Mouse (Mus musculus) intestine, embryonic 15.5 days (tissue): ENCODE measurements around the gene Olr1. TPM values are rescaled to one million over a fixed set of nuclear protein-coding genes. Genes with fewer than 3 reads are reported as not detected.
"Not testable (repeated sequence)": the region's sequence is repeated elsewhere in the genome, so short reads cannot be mapped to it uniquely, and the experiment has no call there.

Experiments used
- ATAC-seq: fragments of 200-750 bp; cut with Nextera tagmentation; 2 replicates; pipeline ENCODE4 v1.8.0; 2017; ENCODE audit warnings: moderate TSS enrichment, moderate library complexity
- H3K27ac ChIP-seq: fragments of 300-500 bp; sonication (generic); 2 replicates; pipeline ENCODE4 v1.5.1; 2015; ENCODE audit warnings: mild to moderate bottlenecking, inconsistent platforms
- H3K27me3 ChIP-seq: fragments of 300-500 bp; sonication (generic); replicated peaks from 2 replicates; pipeline ENCODE4 v1.6.1; 2015; ENCODE audit warnings: inconsistent platforms
- H3K36me3 ChIP-seq: fragments of 300-500 bp; sonication (generic); 2 replicates; pipeline ENCODE4 v1.6.1; 2015; ENCODE audit warnings: inconsistent platforms
- H3K4me1 ChIP-seq: fragments of 300-500 bp; sonication (generic); replicated peaks from 2 replicates; pipeline ENCODE4 v1.6.1; 2015; ENCODE audit warnings: inconsistent platforms
- H3K4me2 ChIP-seq: fragments of 300-500 bp; sonication (generic); replicated peaks from 2 replicates; pipeline ENCODE4 v1.6.1; 2015; ENCODE audit warnings: mild to moderate bottlenecking, inconsistent platforms
- H3K4me3 ChIP-seq: fragments of 300-500 bp; sonication (generic); replicated peaks from 2 replicates; pipeline ENCODE4 v1.5.1; 2015; ENCODE audit warnings: inconsistent platforms
- H3K9ac ChIP-seq: fragments of 300-500 bp; sonication (generic); 2 replicates; pipeline ENCODE4 v1.6.1; 2015; ENCODE audit warnings: inconsistent platforms
- H3K9me3 ChIP-seq: fragments of 300-500 bp; sonication (generic); 2 replicates; pipeline ENCODE4 v1.6.1; 2016; ENCODE audit warnings: inconsistent platforms
- WGBS: fragments of 180-500 bp; shearing (Covaris S2); methylation state at CpG from one replicate; pipeline ENCODE4 v1.1.7; 2015; 5-methylcytosine and 5-hydroxymethylcytosine counted together
- polyA plus RNA-seq: library from polyadenylated mRNA; unstranded; fragments of >200 nt; fragmentation: Nextera tagmentation; extraction: Ambion mirVana; gene quantifications from 2 replicates; pipeline ENCODE4 v1.2.1, GENCODE M21; 2015

Gene Olr1
- polyA plus RNA-seq, 1 experiment from 2014 or later, result 0.04 TPM

DNA sequence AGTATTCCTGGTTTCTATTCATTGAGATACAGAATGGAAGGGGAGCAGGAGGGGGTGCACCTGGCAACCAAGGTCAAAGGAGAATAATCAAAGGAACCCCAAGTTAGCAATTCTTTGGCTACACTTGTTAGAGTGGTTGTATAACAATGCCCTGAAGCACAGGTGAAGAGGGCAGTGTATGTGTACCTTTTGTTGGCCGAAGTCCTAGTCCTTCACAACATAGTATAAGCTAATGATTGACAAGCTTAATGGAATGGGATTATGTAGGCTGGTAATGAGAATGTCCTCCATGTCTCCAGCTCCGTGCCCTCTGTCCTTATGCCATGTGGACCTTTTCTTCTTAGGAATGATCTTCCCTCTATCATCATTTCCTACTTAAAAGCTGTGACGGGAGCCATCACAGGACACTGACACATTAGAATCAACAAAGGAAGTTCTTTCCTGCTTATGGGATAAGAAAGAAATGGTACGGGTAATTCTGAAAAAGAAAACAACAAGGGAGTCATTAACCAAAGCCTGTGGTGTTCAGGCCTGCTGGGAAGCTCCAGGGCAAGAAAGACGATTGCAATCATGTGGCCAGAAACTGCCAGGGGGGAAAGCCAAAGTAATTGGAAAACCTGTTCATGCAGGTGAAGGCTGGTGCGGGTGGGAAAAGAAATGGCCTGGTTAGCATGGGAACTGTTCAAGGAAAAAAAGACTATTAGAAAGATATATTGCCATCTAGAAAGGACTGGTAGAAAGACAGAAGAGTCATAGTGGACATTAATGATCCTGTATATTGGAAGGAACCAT, 3.4 kb upstream of the Olr1 start:
- WGBS, result 65% methylated on average over 6 of the region's 6 CpGs
- H3K27ac ChIP-seq, result no peak overlapping the region
- no peak overlapping the region for H3K4me2 ChIP-seq
- no peaks in the 10 kb centered on the region for H3K36me3 ChIP-seq
- no peaks in the 10 kb centered on the region for H3K27me3 ChIP-seq
- peaks cover 5% of the 10 kb centered on the region for H3K4me1 ChIP-seq
- H3K9me3 ChIP-seq, result no peaks in the 10 kb centered on the region
- peak; percentile 41; the same call in 1 of the 2 replicates for ATAC-seq
- no peak overlapping the region for H3K4me3 ChIP-seq
- H3K9ac ChIP-seq, result no peak overlapping the region

DNA sequence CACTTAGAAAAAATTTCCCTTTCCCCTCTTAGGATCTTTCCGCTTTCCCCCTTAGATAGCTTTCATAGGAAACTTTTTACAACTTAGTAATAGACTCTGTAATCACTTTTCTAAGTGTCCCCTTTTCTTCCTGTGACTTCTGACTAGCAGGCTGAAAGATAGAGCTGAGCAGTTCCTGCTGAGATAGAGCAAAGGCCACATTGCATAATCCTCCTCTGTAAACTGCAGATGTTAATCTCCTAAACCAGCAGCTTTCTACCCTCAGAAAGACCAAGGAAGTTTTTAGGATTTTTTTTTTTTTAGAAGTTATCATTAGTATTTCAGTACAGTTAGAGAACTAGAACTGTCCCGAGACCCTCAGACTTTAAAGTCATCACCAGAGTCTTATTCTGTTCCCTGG, 3.5 kb downstream of the Olr1 start:
- Histone ChIP-seq H3K27me3 (no peaks in the 10 kb centered on the region), H3K27ac (no peak overlapping the region), H3K36me3 (no peaks in the 10 kb centered on the region), H3K4me1 (no peaks in the 10 kb centered on the region), H3K9ac (no peak overlapping the region), H3K4me2 (no peak overlapping the region), H3K4me3 (no peak overlapping the region), H3K9me3 (no peaks in the 10 kb centered on the region)
- 77% methylated on average over 2 of the region's 2 CpGs for whole genome bisulfite sequencing
- no peak for ATAC-seq

DNA sequence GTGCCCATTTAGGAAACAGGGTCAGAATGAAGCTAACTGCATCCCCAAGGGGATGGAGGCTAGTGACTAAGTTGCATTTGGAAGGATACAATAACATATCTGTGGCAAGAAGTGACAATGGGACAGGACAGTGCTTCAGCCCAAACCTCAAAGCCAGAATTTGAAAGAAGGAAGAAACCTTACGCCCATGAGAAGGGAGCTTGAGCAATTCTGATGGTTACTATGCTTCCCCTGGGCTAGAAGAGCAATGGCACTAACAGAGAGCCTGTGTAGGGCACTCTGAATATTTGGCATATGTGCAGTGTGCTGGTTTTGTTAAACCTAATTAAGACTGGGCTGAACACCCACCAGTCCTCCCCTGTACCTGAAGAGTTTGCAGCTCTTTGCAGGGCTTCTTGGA, 7.4 kb downstream of the Olr1 start:
- not testable (repeated sequence) for H3K4me3 ChIP-seq, H3K4me1 ChIP-seq, ATAC-seq, H3K9me3 ChIP-seq, H3K27ac ChIP-seq, H3K9ac ChIP-seq, H3K4me2 ChIP-seq, H3K27me3 ChIP-seq, H3K36me3 ChIP-seq
- WGBS, result 95% methylated on average over 1 of the region's 1 CpGs

DNA sequence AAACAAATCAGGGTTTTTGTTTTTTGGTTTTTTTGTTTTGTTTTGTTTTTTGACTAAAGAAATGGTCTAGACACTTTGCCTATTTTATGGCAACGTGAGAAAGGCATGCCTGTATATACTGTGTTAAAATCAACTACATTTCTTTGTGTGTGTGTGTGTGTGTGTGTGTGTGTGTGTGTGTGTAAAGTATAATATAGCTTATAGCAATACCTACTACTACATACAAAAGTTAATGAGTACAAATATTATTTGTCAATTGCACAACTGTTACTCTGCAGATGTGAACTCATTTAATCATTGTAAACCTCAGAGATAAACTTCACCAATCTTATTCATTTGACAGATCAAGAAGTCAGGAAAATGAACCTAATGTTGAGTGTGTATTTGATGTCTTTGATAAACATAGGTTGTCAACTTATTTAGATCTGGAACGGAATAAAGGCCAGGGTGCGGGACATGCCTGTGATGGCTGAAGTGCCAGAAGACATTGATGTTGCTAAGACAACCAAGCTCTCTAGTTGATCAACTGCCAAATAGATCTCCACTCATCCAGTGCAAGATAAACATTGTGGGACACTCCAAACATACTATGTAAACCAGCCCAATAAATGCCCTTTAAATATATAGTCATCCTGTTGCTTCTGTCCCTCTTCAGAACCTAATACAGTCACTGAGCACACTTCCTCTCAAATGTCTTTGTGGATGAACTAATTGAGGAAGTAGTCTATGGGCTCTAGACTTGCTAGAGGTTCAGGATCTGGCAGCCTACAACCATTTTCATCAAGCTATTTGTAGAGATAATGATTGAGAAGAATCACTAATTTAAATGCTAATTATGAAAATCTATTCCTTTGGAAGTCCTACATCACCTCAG, 9.4 kb downstream of the Olr1 start:
- no peaks in the 10 kb centered on the region for H3K9me3 ChIP-seq
- WGBS, result 81% methylated on average over 3 of the region's 3 CpGs
- ATAC-seq, result no peak
- no peak overlapping the region for H3K4me3 ChIP-seq
- no peak overlapping the region for H3K4me2 ChIP-seq
- no peaks in the 10 kb centered on the region for H3K27me3 ChIP-seq
- no peak overlapping the region for H3K9ac ChIP-seq
- no peaks in the 10 kb centered on the region for H3K4me1 ChIP-seq
- no peaks in the 10 kb centered on the region for H3K36me3 ChIP-seq
- H3K27ac ChIP-seq, result no peak overlapping the region

DNA sequence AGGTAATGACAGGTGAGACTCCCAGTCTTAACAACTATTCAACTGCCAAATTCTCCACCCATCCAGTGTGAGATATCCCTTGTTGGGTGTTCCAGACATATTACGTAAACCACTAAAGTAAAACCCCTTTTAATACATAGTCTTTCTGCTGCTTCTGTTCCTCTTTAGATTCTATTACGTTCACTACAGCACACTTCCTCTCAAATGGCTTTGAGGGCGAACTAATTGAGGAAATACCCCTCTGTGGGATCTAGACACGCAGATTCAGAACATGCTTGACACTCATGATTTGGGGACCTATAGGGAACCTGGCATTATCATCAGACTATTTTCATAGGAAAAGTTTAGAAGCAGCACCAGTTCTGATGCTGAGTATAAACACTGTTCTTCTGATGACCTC, 12.0 kb downstream of the Olr1 start:
- ATAC-seq, result no peak
- no peak overlapping the region for H3K4me3 ChIP-seq
- no peak overlapping the region for H3K9ac ChIP-seq
- 80% methylated on average over 4 of the region's 4 CpGs for WGBS
- H3K4me1 ChIP-seq, result no peaks in the 10 kb centered on the region
- no peaks in the 10 kb centered on the region for H3K9me3 ChIP-seq
- no peak overlapping the region for H3K27ac ChIP-seq
- no peaks in the 10 kb centered on the region for H3K27me3 ChIP-seq
- no peaks in the 10 kb centered on the region for H3K36me3 ChIP-seq
- H3K4me2 ChIP-seq, result no peak overlapping the region

DNA sequence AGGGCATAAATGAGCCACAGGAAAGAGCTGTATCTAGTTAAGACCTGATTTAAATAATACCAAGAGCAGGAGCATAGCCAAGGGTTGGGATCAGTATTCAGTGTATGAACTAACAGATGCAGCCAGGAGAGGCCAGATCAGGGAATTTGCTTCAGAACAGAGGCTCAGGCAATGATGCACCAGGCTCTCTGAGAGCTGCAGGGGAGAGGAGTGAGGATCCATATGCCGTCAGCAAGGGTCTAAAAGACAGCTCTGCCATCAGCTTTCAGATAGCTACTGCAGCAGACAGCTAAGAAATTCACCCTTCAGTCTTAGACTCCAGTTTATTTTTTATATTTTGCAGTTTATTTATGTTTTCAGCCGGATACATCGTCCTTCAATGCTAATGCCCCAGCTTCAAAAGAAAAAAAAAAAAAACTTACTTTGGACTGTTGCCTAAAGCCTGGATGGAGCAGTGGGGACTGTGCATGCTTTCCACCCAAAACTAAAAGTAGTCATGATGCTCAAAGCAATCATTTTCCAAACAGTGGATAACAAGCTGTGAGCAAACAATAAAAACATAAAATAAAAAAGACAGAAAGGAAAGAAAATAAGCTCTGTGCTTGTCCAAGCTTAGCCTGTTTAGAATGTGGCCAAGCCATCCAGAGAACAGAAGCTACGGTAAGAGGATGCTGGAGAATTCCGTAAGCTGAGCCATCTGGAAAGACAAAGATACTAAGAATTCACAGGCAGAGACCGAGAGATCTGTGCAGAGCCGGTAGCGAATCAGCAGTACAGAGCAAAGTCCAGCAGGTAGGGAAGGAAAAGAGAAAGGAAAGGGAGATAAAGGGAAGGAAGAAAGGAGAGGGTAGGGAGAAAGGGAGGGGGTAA, 26.6 kb downstream of the Olr1 start:
- 46% methylated on average over 8 of the region's 8 CpGs for WGBS
- H3K9ac ChIP-seq, result no peak overlapping the region
- H3K9me3 ChIP-seq, result no peaks in the 10 kb centered on the region
- ATAC-seq, result no peak
- no peaks in the 10 kb centered on the region for H3K36me3 ChIP-seq
- H3K27me3 ChIP-seq, result no peaks in the 10 kb centered on the region
- H3K4me1 ChIP-seq, result no peaks in the 10 kb centered on the region
- H3K4me3 ChIP-seq, result no peak overlapping the region
- H3K4me2 ChIP-seq, result no peak overlapping the region
- no peak overlapping the region for H3K27ac ChIP-seq

DNA sequence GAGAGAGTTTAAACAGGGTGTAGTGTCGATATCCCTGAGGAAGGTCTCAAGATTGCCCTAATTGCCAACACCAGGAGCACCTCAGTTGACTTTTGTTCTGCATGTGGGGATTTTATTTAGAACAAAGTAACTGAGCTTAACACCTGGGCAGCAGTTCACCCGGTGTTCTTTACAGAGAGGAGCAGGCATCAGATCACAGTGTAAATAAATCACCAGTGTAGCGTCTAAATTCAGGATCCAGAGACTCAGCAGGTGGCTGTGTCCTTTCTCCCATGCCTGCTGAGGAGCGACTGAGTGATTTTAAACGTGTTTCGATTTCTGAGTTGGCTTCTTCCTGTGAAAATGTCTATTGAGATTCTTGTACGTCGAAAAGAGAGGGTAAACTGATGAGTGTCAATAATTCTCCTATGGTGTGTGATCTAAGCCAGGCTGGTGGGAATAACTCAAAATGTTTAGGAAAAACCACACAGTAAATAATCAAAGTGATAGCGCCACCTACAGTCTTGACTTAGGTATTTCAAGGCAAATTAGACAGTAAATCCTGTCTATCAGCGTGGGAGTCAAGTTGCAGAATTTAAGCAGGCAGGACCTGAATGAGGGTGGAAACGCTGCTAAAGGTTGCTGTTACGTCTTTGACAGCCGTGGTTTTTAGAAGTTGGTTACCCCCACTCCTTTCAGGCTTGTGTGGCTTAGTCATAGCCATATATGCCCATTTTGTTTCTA, 30.4 kb downstream of the Olr1 start:
- H3K9me3 ChIP-seq, result no peaks in the 10 kb centered on the region
- no peak overlapping the region for H3K4me3 ChIP-seq
- H3K36me3 ChIP-seq, result no peaks in the 10 kb centered on the region
- H3K4me1 ChIP-seq, result no peaks in the 10 kb centered on the region
- no peak overlapping the region for H3K4me2 ChIP-seq
- no peaks in the 10 kb centered on the region for H3K27me3 ChIP-seq
- no peak overlapping the region for H3K9ac ChIP-seq
- no peak overlapping the region for H3K27ac ChIP-seq
- no peak for ATAC-seq
- WGBS, result 34% methylated on average over 13 of the region's 13 CpGs

DNA sequence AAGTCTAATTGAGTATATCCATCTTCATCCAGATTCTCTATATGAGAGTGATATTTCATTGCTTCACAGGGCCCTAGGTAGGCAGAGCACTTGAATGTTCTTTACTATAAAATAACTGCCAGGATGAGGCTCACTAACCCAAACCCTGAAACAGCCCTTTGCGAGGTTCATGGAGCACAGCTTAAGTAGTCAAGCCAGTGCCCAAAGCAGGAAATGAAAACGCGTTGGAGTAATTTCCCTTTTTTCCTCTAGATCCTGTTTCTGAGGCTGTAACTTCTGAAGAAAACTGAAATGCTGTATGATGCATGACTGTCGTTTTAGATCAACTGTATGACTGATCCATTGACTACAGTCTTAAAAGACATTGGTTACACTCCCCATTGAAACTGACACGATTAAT, 34.3 kb downstream of the Olr1 start:
- H3K36me3 ChIP-seq, result no peaks in the 10 kb centered on the region
- 81% methylated on average over 5 of the region's 5 CpGs for WGBS
- no peak for ATAC-seq

DNA sequence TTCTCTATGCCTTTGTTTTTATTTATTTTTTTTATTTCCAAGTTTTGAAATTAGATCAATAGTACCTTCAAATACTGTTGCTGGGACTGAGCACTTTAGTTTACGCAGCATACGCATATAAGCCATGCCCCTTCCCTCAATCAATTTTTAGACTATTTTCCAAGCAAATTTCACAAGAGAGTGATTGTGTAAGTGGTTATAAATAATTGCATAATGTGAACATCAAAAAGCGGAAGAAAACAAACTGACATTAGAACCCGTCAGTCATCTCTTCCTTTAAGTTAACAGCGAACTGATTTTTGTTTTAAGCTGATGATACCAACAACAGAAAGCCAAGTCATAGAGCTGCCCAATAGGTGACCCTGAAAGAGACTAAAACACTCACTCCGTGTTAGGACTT, 35.6 kb downstream of the Olr1 start:
- Histone ChIP-seq H3K36me3 (no peaks in the 10 kb centered on the region), H3K9me3 (no peaks in the 10 kb centered on the region), H3K27ac (no peak overlapping the region), H3K27me3 (no peaks in the 10 kb centered on the region), H3K4me2 (no peak overlapping the region), H3K4me1 (no peaks in the 10 kb centered on the region), H3K9ac (no peak overlapping the region), H3K4me3 (no peak overlapping the region)
- 87% methylated on average over 6 of the region's 6 CpGs for WGBS
- ATAC-seq, result no peak

More for the DNA sequence above, 34.3 kb downstream of the Olr1 start:
- H3K4me3 ChIP-seq, result no peak overlapping the region
- no peak overlapping the region for H3K27ac ChIP-seq
- H3K9ac ChIP-seq, result no peak overlapping the region
- no peaks in the 10 kb centered on the region for H3K27me3 ChIP-seq
- H3K4me1 ChIP-seq, result no peaks in the 10 kb centered on the region
- H3K4me2 ChIP-seq, result no peak overlapping the region
- no peaks in the 10 kb centered on the region for H3K9me3 ChIP-seq

DNA sequence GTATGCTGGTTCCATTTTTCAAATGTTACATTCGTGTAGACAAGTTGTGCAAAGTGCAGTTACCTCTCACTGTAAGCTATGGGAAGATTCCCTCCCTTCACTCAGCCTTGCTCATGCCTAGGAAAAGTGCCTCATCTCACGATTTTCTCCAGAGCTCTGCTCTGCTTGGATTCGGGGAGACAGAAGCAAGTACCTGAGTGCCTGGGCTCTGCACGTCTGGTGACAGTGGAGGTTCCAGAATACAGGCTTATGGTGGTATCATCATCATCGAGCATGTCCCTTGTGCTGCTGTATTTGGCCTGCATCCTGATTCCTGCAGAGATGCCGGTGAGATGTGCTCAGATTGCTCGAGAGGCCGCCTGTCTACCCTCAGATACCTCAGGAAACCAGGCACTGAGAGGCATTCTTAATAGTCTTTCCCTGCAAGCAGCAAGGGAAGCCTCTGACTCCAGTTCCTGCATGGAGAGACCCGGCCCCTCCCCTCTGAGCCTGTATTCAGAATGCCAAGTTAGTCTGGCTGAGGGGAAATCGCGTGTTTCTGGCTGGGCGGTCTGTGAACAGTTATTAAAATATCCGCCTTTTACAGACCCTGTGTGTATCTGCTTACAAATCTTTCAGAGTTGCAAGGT, 55.4 kb downstream of the Olr1 start, which contains the start of gene Clec1a:
Clec1a (minus strand) TSS at position 590 of the 629 bp plus-strand sequence.
- no peak within 1 kb of the TSS for H3K27ac ChIP-seq
- 0 out of 2 replicates have a peak within 1 kb of the TSS, but pooled peaks have one; percentile 14 for H3K4me2 ChIP-seq
- H3K27me3 ChIP-seq, result no peaks in the 10 kb centered on the region
- no peak within 1 kb of the TSS for H3K9ac ChIP-seq
- no peaks in the 10 kb centered on the region for H3K4me1 ChIP-seq
- H3K36me3 ChIP-seq, result no peaks in the 10 kb centered on the region
- WGBS, result 44% methylated on average over 13 of the region's 13 CpGs
- ATAC-seq, result no peak
- H3K9me3 ChIP-seq, result no peaks in the 10 kb centered on the region
- no peak within 1 kb of the TSS for H3K4me3 ChIP-seq

DNA sequence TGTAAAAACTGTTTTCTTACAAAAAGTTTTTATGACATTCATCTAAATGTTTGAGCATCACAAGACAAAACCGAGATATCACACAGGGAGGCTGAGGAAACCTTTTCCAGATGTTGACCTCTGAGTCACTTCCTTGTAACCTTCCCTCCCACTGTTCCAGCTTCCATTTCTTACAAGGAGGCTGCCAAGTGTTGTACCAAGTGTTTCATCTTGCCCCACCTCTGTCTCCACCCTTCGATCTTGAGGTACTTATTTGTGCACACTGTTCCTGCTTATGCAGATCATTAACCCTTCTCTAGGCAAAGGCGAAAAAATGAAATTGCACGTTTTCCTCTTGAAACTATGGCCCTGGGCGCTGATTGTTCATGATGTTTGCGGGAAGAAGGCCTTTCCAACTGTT, 57.2 kb downstream of the Olr1 start:
- Histone ChIP-seq H3K27ac (no peak overlapping the region), H3K36me3 (no peaks in the 10 kb centered on the region), H3K4me1 (no peaks in the 10 kb centered on the region), H3K9me3 (no peaks in the 10 kb centered on the region), H3K9ac (no peak overlapping the region), H3K4me2 (no peak overlapping the region), H3K27me3 (no peaks in the 10 kb centered on the region), H3K4me3 (no peak overlapping the region)
- 76% methylated on average over 6 of the region's 6 CpGs for WGBS
- no peak for ATAC-seq
